Mouse (Mus musculus) liver, embryonic 16.5 days (tissue): ENCODE measurements around the gene Med21. TPM values are rescaled to one million over a fixed set of nuclear protein-coding genes. Genes with fewer than 3 reads are reported as not detected.

Source experiments
- ATAC-seq: fragments of 200-750 bp; cut with Nextera tagmentation; 2 replicates; pipeline ENCODE4 v1.8.0; 2017; ENCODE audit warnings: low read depth, mild to moderate bottlenecking, moderate number of reproducible peaks, moderate library complexity
- H3K27ac ChIP-seq: fragments of 300-500 bp; sonication (generic); 2 replicates; pipeline ENCODE4 v1.5.1; 2014; ENCODE audit warnings: mild to moderate bottlenecking, low read length
- H3K27me3 ChIP-seq: fragments of 300-500 bp; sonication (generic); 2 replicates; pipeline ENCODE4 v1.6.1; 2014; ENCODE audit warnings: low read depth, low read length, mixed read lengths; ENCODE audit not compliant: control insufficient read depth, insufficient read depth
- H3K36me3 ChIP-seq: fragments of 300-500 bp; sonication (generic); 2 replicates; pipeline ENCODE4 v1.6.1; 2014; ENCODE audit warnings: mild to moderate bottlenecking; ENCODE audit not compliant: control insufficient read depth, insufficient read depth
- H3K4me1 ChIP-seq: fragments of 300-500 bp; sonication (generic); 2 replicates; pipeline ENCODE4 v1.6.1; 2014; ENCODE audit warnings: low read depth, low read length, mixed read lengths; ENCODE audit not compliant: control insufficient read depth
- H3K4me2 ChIP-seq: fragments of 300-500 bp; sonication (generic); 2 replicates; pipeline ENCODE4 v1.6.1; 2014; ENCODE audit warnings: low read depth, low read length, mixed read lengths
- H3K4me3 ChIP-seq: fragments of 300-500 bp; sonication (generic); 2 replicates; pipeline ENCODE4 v1.5.1; 2014; ENCODE audit warnings: low read depth, mild to moderate bottlenecking, low read length
- H3K9ac ChIP-seq: fragments of 300-500 bp; sonication (generic); 2 replicates; pipeline ENCODE4 v1.6.1; 2014; ENCODE audit warnings: low read depth, low read length
- H3K9me3 ChIP-seq: fragments of 300-500 bp; sonication (generic); replicated peaks from 2 replicates; pipeline ENCODE4 v1.6.1; 2016; ENCODE audit warnings: low read length; ENCODE audit not compliant: control insufficient read depth
- WGBS: fragments of 180-500 bp; shearing (Covaris S2); extraction: QIAGEN DNeasy Blood & Tissue Kit; methylation state at CpG from one replicate; pipeline ENCODE4 v1.1.7; 2014; ENCODE audit not compliant: insufficient replicate concordance; 5-methylcytosine and 5-hydroxymethylcytosine counted together
- polyA plus RNA-seq: library from polyadenylated mRNA; unstranded; fragments of >200 nt; fragmentation: Nextera tagmentation; extraction: Ambion mirVana; gene quantifications from 2 replicates; pipeline ENCODE4 v1.2.1, GENCODE M21; 2015

Med21 gene
- polyA plus RNA-seq, 1 experiment from 2014 or later: 51.9 TPM

DNA sequence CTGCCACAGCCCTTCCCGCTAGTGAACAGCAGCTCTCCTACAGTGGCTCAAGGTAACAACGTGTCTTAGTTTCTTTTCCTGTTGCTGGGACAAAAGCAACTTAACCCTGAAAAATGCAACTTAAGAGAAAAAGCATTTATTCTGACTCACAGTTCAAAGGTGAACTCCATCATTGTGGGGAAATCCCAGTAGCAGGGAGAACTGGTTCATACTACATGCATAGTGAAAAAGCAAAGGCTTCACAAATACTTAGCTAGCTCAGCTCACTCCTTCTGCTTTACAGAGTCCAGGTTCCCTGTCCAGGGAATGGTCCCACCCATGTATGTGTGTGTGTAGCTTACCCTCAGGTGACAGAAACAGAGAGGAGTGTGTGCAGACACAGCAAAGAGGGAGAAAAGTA is 25.7 kb upstream of the Med21 start:
- Histone ChIP-seq H3K9ac (no peak overlapping the region), H3K36me3 (peaks cover 55% of the 10 kb centered on the region), H3K4me1 (peaks cover 35% of the 10 kb centered on the region), H3K4me3 (no peak overlapping the region), H3K9me3 (no peaks in the 10 kb centered on the region), H3K4me2 (no peak overlapping the region), H3K27me3 (no peaks in the 10 kb centered on the region), H3K27ac (no peak overlapping the region)
- ATAC-seq: no peak
- 87% methylated on average over 2 of the region's 2 CpGs for WGBS

DNA sequence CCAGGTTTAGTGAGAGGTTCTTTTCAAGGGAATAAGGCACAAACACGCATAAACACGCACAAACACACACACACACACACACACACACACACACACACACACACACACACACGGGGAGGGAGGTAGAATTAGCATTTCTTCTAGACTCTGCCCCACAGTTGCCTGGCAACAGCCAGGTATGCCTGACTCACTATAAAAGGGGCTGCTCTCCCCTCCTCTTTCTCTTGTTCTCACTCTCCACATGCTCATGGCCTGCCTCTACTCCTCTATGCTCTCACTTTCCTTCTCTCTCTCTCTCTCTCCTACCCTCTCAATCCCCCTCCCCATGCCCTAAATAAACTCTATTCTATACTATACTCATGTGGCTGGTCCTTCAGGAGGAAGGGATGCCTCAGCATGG is 14.2 kb upstream of the Med21 start:
- ATAC-seq: no peak
- Histone ChIP-seq H3K9me3 (no peaks in the 10 kb centered on the region), H3K4me2 (no peak overlapping the region), H3K36me3 (peaks cover 9% of the 10 kb centered on the region), H3K27me3 (no peaks in the 10 kb centered on the region), H3K27ac (0 out of 2 replicates have a peak overlapping the region, but pooled peaks have one; percentile 18), H3K9ac (no peak overlapping the region), H3K4me1 (peaks cover 40% of the 10 kb centered on the region), H3K4me3 (no peak overlapping the region)
- WGBS: 69% methylated on average over 3 of the region's 3 CpGs

DNA sequence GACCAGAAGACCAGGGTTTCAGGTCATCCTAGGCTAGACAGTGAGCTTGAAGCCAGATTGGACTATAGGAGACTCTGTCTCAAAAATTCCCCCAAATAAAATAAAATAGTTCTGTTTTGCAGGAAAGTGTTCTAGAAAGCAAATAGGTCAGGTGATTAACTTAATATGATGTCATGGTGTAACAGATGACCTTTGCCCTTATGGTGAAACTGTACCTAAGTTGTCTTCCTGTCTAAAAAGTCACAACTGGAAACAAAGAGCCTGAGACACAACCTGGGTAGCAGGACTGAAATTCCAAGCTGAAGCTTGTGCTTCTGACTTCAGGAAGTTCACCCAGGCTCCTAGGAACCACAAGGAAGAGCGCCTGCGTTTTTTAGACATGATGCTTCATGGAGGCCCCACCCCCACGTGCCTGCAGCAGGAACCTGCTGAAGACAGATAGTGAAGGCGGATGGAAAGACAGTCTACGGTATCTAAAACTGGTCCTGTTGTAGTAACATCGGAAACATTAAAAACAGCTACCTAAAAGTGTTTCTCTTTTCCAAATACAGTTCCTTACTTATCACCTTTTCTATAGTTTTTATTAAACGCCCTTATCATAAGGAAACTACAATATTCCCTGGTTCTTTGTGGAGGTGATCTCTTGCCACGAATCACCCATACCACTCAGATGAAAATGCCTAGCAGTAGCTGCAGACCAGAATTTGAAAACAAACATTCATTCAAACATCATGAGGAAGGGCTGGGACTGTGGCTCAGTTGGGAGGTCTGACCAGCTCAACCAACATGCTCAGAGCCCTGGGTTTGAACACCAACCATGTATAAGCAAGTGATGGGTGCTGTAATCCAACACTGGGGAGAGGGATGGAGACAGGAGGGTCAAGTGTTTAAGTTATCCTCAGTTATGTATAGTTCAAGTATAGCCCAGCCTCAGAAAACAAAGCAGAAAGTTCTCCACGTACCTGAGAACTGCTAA is 12.3 kb upstream of the Med21 start:
- no peaks in the 10 kb centered on the region for H3K36me3 ChIP-seq
- H3K27me3 ChIP-seq: no peaks in the 10 kb centered on the region
- H3K27ac ChIP-seq: peak overlapping the region; percentile 90
- H3K4me1 ChIP-seq: peaks cover 47% of the 10 kb centered on the region
- H3K9me3 ChIP-seq: no peaks in the 10 kb centered on the region
- WGBS: 27% methylated on average over 9 of the region's 9 CpGs
- H3K9ac ChIP-seq: peak overlapping the region; percentile 38
- peak; percentile 74 for ATAC-seq
- peak overlapping the region; percentile 18 for H3K4me3 ChIP-seq
- peak overlapping the region; percentile 87 for H3K4me2 ChIP-seq

DNA sequence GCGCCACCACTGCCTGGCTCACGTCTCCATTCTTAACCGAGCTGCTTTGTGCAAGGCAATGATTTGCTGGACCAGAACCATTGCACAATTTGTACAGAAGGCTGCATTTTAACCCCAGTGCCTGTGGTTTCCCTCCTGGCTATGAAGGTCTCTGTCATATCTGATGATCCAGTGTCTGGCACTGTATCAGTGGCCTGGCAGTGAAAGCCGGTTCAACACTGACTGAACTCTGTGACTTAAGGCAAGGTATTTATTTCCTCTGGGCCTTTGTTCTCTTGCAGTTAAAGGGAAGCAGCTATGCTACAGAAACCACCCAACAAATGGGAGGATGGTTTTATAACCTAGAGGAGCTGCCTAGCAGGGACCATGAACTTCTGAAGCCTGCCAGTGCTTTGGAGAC is 11.4 kb upstream of the Med21 start:
- peak overlapping the region; percentile 38 for H3K9ac ChIP-seq
- no peak for ATAC-seq
- peak overlapping the region; percentile 87 for H3K4me2 ChIP-seq
- no peak overlapping the region for H3K4me3 ChIP-seq
- H3K27me3 ChIP-seq: no peaks in the 10 kb centered on the region
- no peaks in the 10 kb centered on the region for H3K36me3 ChIP-seq
- H3K27ac ChIP-seq: peak overlapping the region; percentile 90
- no peaks in the 10 kb centered on the region for H3K9me3 ChIP-seq
- WGBS: 38% methylated on average over 4 of the region's 4 CpGs
- peaks cover 48% of the 10 kb centered on the region for H3K4me1 ChIP-seq

DNA sequence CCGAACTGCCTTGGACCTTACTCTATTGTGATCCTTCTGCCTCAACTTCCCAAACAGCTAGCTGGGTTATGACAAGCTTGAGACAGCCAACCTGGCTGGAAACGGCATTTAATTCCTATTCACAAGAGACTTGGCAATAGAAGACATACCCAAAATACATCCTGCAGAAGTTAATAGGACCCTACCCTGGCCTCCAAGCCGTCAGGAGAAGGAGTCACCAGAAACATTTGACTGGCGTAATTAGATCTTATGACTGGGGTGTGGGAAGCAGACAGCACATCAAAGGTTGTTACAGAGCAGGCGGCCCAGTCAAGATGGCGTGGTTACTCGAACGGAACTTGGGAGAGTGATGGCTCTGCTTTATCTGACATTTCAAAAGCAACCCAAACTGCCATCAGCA is 10.5 kb upstream of the Med21 start:
- Histone ChIP-seq H3K27ac (peak overlapping the region; percentile 90), H3K4me1 (peaks cover 48% of the 10 kb centered on the region), H3K36me3 (no peaks in the 10 kb centered on the region), H3K9me3 (no peaks in the 10 kb centered on the region), H3K4me2 (peak overlapping the region; percentile 87), H3K4me3 (peak overlapping the region; percentile 22; the same call in 1 of the 2 replicates), H3K27me3 (no peaks in the 10 kb centered on the region), H3K9ac (peak overlapping the region; percentile 49)
- ATAC-seq: no peak
- 38% methylated on average over 8 of the region's 8 CpGs for WGBS

DNA sequence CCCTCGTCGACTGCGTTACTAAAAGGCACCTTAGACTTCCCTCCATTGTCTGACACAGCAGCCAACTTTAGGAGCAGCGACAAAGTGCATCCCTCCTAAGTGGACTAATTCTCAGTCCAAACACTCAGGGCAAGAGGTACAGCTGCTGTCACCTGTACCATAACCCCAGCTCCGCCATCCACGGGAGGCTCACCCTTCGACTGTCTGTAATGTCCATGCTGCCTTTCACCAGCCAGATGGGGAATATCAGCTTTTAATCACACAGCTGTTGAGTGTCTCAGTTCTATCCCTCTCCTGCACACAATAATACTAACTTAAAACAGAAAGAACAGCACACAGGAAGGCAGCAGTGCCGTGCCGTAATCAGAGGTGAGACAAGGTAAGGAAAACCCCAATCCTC is 9.9 kb upstream of the Med21 start:
- Histone ChIP-seq H3K27me3 (no peaks in the 10 kb centered on the region), H3K4me3 (peak overlapping the region; percentile 15; the same call in 1 of the 2 replicates), H3K4me1 (peaks cover 48% of the 10 kb centered on the region), H3K4me2 (peak overlapping the region; percentile 87), H3K36me3 (no peaks in the 10 kb centered on the region), H3K9ac (peak overlapping the region; percentile 36; the same call in 1 of the 2 replicates), H3K9me3 (no peaks in the 10 kb centered on the region), H3K27ac (peak overlapping the region; percentile 88)
- 66% methylated on average over 9 of the region's 9 CpGs for WGBS
- no peak for ATAC-seq

DNA sequence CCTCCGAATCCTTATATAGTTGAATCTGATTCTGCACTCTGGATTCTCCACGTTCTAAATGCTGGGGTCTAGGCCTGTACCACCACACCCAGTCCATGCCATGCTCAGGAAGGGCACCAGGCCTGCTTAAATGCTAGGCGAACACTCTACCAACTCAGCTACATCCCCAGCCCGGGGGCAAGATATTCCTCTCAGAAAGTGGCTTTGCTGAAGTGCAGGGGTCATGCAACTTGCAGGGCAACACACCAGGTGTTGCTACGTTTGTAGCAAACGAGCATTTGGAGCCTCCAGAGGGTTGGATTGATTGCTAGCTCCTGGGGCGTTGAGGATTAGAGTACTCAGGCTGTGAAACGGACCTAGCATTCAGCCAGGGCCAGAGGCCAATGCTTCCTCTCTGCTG is 9.2 kb upstream of the Med21 start:
- H3K36me3 ChIP-seq: no peaks in the 10 kb centered on the region
- 44% methylated on average over 8 of the region's 8 CpGs for WGBS
- H3K27ac ChIP-seq: peak overlapping the region; percentile 88
- H3K4me3 ChIP-seq: peak overlapping the region; percentile 92
- H3K4me2 ChIP-seq: peak overlapping the region; percentile 87
- ATAC-seq: no peak
- H3K27me3 ChIP-seq: no peaks in the 10 kb centered on the region
- H3K4me1 ChIP-seq: peaks cover 48% of the 10 kb centered on the region
- H3K9me3 ChIP-seq: no peaks in the 10 kb centered on the region
- H3K9ac ChIP-seq: peak overlapping the region; percentile 93

DNA sequence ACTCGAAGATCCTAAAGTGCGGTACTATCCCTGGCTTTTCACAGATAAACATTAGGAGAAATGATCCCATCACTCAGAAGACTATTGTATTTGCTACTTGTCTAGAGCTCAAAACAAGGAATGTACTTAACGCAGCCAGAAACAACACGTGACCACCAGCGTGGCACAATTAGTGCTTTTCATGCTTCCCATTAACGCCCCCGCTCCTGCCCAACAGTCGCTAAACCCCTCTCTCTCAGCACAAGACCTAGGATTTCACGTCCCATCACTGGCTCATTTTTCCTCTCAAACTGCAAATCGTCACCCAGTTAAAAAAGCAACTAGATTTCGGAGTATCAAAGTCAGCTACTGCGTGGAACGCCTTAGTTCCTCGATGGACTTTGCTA is 8.7 kb upstream of the Med21 start:
- no peak for ATAC-seq
- Histone ChIP-seq H3K36me3 (no peaks in the 10 kb centered on the region), H3K27ac (peak overlapping the region; percentile 88), H3K4me3 (peak overlapping the region; percentile 92), H3K4me2 (peak overlapping the region; percentile 87), H3K27me3 (no peaks in the 10 kb centered on the region), H3K9ac (peak overlapping the region; percentile 93), H3K4me1 (peaks cover 48% of the 10 kb centered on the region), H3K9me3 (no peaks in the 10 kb centered on the region)
- WGBS: 8% methylated on average over 14 of the region's 14 CpGs
